Mouse (Mus musculus) E14TG2a.4 (cell line): Measurements from ENCODE around the gene Nit2.

Experiments used
- H3K27me3 ChIP-seq: 2 replicates; pipeline ENCODE4 v1.6.1; 2014; ENCODE audit warnings: low read length, control low read depth; ENCODE audit not compliant: insufficient read depth
- H3K36me3 ChIP-seq: 2 replicates; pipeline ENCODE4 v1.6.1; 2014; ENCODE audit warnings: low read length, control low read depth; ENCODE audit not compliant: insufficient read depth
- H3K4me1 ChIP-seq: replicated peaks from 2 replicates; pipeline ENCODE4 v1.6.1; 2014; ENCODE audit warnings: low read depth, low read length, control low read depth
- H3K4me3 ChIP-seq: replicated peaks from 2 replicates; pipeline ENCODE4 v1.5.1; 2014; ENCODE audit warnings: mild to moderate bottlenecking, low read length
- H3K9me3 ChIP-seq: 2 replicates; pipeline ENCODE4 v1.6.1; 2014; ENCODE audit warnings: low read length, control low read depth
- CTCF ChIP-seq: conservative IDR thresholded peaks from 2 replicates; pipeline ENCODE4 v1.5.1; 2014; ENCODE audit warnings: low read length
- NANOG ChIP-seq: IDR thresholded peaks from 2 replicates; pipeline ENCODE4 v1.6.1; 2014; ENCODE audit warnings: borderline replicate concordance, low read length, mixed read lengths
- POU5F1 ChIP-seq: IDR thresholded peaks from 2 replicates; pipeline ENCODE4 v1.6.1; 2014; ENCODE audit warnings: low read length, borderline replicate concordance

The Nit2 gene

DNA sequence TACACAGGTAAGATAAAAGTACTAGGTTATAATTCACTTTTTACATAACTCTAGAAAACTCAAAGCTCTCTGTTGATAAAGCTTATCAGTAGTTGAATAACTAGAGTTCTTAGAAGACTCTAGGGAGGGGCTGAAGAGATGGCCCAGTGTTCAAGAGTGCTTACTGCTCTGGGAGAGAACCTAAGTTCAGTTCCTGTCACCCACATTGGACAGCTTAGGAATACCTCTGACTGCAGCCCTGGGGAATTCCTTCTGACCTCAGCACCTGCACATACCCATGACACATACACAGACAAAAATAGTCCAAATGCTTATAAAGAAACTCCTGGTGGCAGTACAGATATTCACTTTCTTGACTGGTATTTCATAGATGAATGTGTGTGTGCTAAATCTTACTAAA, 11.2 kb downstream of the Nit2 start:
- Histone ChIP-seq H3K9me3 (no peaks in the 10 kb centered on the region), H3K36me3 (peaks cover 100% of the 10 kb centered on the region), H3K27me3 (no peaks in the 10 kb centered on the region), H3K4me3 (no peak overlapping the region), H3K4me1 (no peaks in the 10 kb centered on the region; the same call in 1 of the 2 replicates)
- TF ChIP-seq CTCF (no peak), NANOG (no peak), POU5F1 (no peak)

DNA sequence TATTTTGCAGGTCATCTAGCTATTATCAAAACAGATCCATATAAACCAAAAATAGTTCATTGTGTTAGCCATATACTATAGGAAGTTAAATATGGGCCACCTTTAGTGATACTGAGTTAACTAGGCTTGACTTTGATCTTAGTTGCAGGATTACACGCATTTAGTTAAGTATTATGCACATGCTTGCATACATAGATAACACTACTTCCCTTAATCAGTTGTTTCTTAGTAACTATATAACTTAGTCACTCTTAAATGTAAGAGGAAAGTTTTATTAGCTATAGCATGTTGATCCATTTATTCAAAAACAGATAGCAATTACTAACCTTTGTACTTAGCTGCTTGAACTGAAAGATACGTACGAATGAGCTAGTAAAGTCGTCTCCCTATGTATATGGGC, 15.7 kb downstream of the Nit2 start:
- H3K4me3 ChIP-seq: no peak overlapping the region
- no peaks in the 10 kb centered on the region for H3K4me1 ChIP-seq
- peaks cover 98% of the 10 kb centered on the region for H3K36me3 ChIP-seq
- no peaks in the 10 kb centered on the region for H3K27me3 ChIP-seq
- no peak for TF ChIP-seq CTCF
- no peak for TF ChIP-seq NANOG
- TF ChIP-seq POU5F1: no peak
- H3K9me3 ChIP-seq: no peaks in the 10 kb centered on the region

DNA sequence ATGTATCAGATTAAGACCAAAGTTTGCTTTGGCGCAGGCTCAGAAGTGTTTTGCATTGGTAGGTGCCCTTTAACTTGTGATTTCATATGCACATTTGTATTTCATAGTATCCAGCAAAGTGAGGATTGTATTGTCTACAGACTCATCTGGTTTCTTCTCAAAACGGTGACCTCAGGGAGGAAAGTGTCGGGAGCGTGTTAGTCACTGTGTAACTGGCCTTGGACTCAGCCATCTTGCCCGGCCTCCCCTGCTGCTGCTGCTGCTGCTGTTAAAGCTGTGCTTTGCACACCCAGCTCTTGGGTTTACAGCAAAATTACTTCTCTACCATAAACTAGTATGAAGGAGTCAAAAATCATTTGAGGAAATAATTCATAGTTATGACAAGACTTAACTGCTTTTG, 22.4 kb downstream of the Nit2 start:
- no peaks in the 10 kb centered on the region for H3K4me1 ChIP-seq

DNA sequence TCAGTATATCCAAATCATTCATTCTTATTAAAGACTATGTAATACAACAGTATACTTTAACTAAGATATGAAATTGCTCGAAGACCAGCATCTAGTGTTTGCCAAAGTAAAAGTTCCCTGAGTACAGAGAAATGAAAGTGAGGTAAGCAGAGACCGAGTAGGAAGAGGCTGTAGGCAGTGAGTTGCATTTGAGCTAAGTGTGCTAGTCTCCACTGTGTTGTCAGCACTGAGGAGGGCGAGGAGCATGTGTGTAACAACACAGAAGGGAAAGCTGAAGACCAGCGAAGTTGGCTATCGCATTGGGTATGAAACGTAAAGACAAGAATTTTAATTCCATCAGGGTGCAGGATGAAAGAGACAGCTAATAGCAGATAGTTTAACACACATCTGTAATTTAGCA, 33.5 kb downstream of the Nit2 start:
- H3K36me3 ChIP-seq: peaks cover 67% of the 10 kb centered on the region
- no peak for TF ChIP-seq NANOG
- TF ChIP-seq CTCF: no peak
- TF ChIP-seq POU5F1: no peak

More for the DNA sequence above, 22.4 kb downstream of the Nit2 start:
- no peaks in the 10 kb centered on the region for H3K9me3 ChIP-seq
- no peak for TF ChIP-seq CTCF
- no peak for TF ChIP-seq POU5F1
- no peak for TF ChIP-seq NANOG
- no peak overlapping the region for H3K4me3 ChIP-seq
- no peaks in the 10 kb centered on the region for H3K27me3 ChIP-seq
- peaks cover 92% of the 10 kb centered on the region for H3K36me3 ChIP-seq

GRCm38 (mm10) chr16:57132326-57132725, 34.8 kb downstream of the Nit2 start:
- Histone ChIP-seq H3K9me3 (no peaks in the 10 kb centered on the region), H3K4me1 (peaks cover 69% of the 10 kb centered on the region), H3K4me3 (no peak overlapping the region; the same call in 1 of the 2 replicates), H3K27me3 (no peaks in the 10 kb centered on the region), H3K36me3 (peaks cover 66% of the 10 kb centered on the region)
- TF ChIP-seq POU5F1 (no peak), CTCF (no peak), NANOG (no peak)

More for the DNA sequence above, 33.5 kb downstream of the Nit2 start:
- H3K4me1 ChIP-seq: peaks cover 58% of the 10 kb centered on the region
- no peak overlapping the region for H3K4me3 ChIP-seq
- H3K27me3 ChIP-seq: no peaks in the 10 kb centered on the region
- no peaks in the 10 kb centered on the region for H3K9me3 ChIP-seq

GRCm38 (mm10) chr16:57131544-57131943, 35.6 kb downstream of the Nit2 start:
- Histone ChIP-seq H3K4me1 (peaks cover 74% of the 10 kb centered on the region), H3K27me3 (no peaks in the 10 kb centered on the region), H3K9me3 (no peaks in the 10 kb centered on the region), H3K4me3 (0 out of 2 replicates have a peak overlapping the region, but pooled peaks have one; percentile 43), H3K36me3 (peaks cover 59% of the 10 kb centered on the region)
- TF ChIP-seq NANOG: no peak
- TF ChIP-seq CTCF: no peak
- no peak for TF ChIP-seq POU5F1

GRCm38 (mm10) chr16:57130752-57131400, 36.3 kb downstream of the Nit2 start:
- Histone ChIP-seq H3K4me1 (peaks cover 78% of the 10 kb centered on the region), H3K36me3 (peaks cover 57% of the 10 kb centered on the region), H3K27me3 (no peaks in the 10 kb centered on the region), H3K9me3 (no peaks in the 10 kb centered on the region), H3K4me3 (peak overlapping the region; percentile 43)
- TF ChIP-seq POU5F1 (no peak), CTCF (no peak), NANOG (no peak)

DNA sequence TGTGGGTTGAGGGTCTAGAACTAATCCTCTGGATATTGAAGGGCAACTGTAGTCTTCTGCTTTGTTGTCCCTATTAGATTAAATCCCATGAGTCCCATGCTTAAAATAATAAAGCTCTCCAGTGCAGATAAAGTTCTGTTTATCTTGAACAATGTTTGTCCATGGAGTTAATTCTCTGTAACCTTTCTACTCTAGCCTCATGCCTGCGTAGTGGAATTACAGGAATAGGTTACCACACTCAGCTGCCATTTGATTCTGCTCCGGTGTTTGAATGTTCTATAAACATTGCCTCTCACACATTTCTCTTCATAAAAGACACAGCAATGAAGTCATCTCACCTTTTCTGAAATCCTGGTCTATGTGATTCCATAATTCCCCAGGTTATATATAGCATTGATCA, 39.3 kb downstream of the Nit2 start:
- Histone ChIP-seq H3K4me3 (no peak overlapping the region), H3K36me3 (peaks cover 52% of the 10 kb centered on the region), H3K27me3 (no peaks in the 10 kb centered on the region), H3K9me3 (no peaks in the 10 kb centered on the region), H3K4me1 (peaks cover 88% of the 10 kb centered on the region)
- no peak for TF ChIP-seq NANOG
- no peak for TF ChIP-seq CTCF
- no peak for TF ChIP-seq POU5F1

DNA sequence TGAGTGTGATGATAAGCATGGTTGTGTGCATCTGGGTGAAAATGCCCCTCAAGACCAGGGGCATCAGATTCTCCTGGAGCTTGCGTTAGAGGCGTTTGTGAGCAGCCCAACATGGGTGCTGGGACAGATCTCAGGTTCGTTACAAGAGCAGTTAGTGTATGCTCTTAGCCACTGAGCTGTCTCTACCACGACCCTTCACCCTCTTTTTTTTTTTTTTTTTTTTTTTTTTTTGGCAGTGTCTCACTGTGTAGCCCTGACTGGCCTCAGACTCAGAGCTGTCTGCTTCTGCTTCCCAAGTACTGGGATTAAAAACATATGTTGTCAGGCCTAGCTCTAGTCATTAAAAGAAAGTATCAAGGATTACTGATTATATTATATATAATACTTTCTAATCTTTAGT, 40.9 kb downstream of the Nit2 start:
- Histone ChIP-seq H3K4me3 (no peak overlapping the region), H3K27me3 (no peaks in the 10 kb centered on the region), H3K36me3 (peaks cover 47% of the 10 kb centered on the region), H3K9me3 (no peaks in the 10 kb centered on the region), H3K4me1 (peaks cover 75% of the 10 kb centered on the region)
- TF ChIP-seq NANOG: no peak
- no peak for TF ChIP-seq POU5F1
- no peak for TF ChIP-seq CTCF
